Mouse (Mus musculus): ENCODE data around the gene Serpinc1. TPM values are rescaled to one million over a fixed set of nuclear protein-coding genes. Genes with fewer than 3 reads are reported as not detected.
"Not testable (repeated sequence)": the region's sequence is repeated elsewhere in the genome, so short reads cannot be mapped to it uniquely, and the experiment has no call there.

The Serpinc1 gene
- polyA plus RNA-seq (2015; fragmentation: Nextera tagmentation; extraction: Ambion mirVana), result 3.9 and 4.3 TPM in 2 replicates

DNA sequence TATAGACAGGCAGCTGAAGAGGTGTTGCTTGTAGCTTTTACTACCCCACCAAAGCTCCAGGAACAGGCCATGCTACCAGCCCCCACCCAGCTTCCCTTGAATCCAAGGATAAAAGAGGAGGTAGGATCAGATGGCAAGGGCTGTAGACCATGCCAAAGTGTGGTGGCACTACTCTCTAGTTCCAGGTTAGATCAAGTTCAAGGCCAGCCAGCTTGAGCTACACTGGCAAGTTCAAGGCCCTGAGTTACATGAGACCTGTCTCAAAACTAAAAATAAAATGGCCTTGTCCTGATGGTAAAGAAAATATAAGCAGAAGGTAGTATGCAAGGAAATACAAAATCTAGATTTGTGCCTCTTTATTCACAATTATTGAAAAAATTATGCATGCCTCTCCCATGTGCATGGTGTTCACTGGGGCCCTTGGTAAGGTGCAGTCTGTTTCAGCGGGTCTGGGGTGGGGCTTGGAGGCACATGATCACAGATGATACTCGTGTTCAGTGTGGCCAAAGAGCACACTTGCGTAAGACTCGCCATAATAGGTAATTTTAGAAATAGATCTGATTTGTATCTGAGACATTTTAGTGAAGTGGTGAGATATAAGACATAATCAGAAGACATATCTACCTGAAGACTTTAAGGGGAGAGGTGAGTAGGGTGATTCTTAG, at the start of gene Serpinc1:
Serpinc1 (plus strand) TSS at position 515 of the 665 bp plus-strand sequence.
- Histone ChIP-seq H3K27ac (no peak within 1 kb of the TSS), H3K9me3 (no peaks in the 10 kb centered on the region), H3K4me3 (no peak within 1 kb of the TSS), H3K36me3 (peaks cover 4% of the 10 kb centered on the region; the same call in 1 of the 2 replicates), H3K4me2 (replicated peaks) (no peak within 1 kb of the TSS), H3K4me1 (peaks cover 6% of the 10 kb centered on the region; the same call in 1 of the 2 replicates), H3K9ac (no peak within 1 kb of the TSS), H3K27me3 (no peaks in the 10 kb centered on the region)
- WGBS, result 90% methylated on average over 4 of the region's 4 CpGs
- no peak for ATAC-seq (ENCODE audit: low FRiP score, low read depth)

DNA sequence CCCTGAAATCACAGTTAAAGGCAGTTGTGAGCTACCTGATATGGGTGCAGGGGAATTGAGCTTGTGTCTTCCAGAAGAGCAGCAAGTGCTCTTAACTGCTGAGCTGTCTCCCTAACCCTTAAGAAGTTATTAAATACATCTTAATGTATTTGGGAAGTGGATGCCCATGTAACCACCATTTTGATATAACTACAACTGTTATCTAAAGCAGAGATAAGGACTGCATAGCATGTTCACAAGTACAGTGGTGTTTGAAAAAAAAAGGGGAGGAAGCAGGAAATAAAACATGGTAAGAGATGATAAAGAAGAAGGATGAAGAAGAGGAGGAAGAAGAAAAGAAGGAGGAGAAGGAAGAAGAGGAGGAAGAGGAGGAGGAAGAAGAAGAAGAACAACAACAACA, 47.1 kb upstream of the Serpinc1 start:
- Histone ChIP-seq H3K36me3 (peaks cover 19% of the 10 kb centered on the region; the same call in 1 of the 2 replicates), H3K27me3 (no peaks in the 10 kb centered on the region), H3K4me3 (no peak overlapping the region), H3K4me1 (no peaks in the 10 kb centered on the region), H3K27ac (no peak overlapping the region), H3K4me2 (replicated peaks) (no peak overlapping the region), H3K9ac (no peak overlapping the region), H3K9me3 (no peaks in the 10 kb centered on the region)
- no peak for ATAC-seq (ENCODE audit: low FRiP score, low read depth)

DNA sequence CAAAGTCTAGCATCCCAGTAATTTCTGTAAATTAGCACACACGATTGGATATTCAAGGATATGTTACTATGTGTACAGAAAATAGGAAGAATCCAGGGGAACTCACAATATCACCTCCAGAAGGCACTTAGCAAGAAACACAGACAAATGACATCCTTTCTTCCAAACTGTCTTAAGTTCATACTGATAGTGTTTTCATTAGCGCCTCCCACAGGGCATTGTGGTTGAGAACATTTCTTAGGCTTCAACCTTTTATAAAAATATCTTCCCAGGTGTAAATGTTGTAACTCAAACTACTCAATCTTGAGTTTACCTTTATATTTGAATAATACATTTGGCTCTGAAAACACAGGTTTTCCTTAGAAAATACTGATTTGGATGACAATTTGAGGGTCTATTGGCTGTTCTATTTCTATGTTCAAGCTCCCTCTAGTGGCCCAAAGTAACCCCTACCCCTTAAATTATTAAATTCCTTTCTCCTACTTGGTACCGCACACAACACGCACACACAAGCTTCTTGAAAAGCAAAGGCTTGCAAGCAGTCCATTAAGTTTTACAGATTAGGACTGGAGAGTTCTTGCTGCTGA, 44.4 kb upstream of the Serpinc1 start:
- peaks cover 28% of the 10 kb centered on the region for H3K36me3 ChIP-seq
- no peak overlapping the region for H3K9ac ChIP-seq
- ATAC-seq (ENCODE audit: low FRiP score, low read depth), result no peak
- H3K9me3 ChIP-seq, result no peaks in the 10 kb centered on the region
- H3K27ac ChIP-seq, result no peak overlapping the region
- no peaks in the 10 kb centered on the region for H3K27me3 ChIP-seq
- no peak overlapping the region for H3K4me3 ChIP-seq
- WGBS, result 70% methylated on average over 4 of the region's 4 CpGs
- no peak overlapping the region for H3K4me2 ChIP-seq (replicated peaks)
- no peaks in the 10 kb centered on the region for H3K4me1 ChIP-seq

DNA sequence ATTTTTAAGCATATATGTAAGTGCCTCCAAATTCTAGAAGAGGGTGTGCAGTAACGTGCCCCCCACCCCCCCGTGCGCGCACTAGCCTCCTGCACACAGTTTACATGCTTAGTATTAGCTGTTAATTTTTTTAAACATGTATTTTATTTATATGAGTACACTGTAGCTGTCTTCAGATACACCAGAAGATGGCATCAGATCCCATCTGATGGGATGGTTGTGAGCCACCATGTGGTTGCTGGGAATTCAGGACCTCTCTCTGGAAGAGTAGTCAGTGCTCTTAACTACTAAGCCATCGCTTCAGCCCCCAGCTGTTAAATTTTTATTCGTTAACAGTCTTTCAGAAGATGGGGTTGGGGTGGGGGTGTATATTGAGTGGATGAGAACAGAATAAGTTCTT, 42.8 kb upstream of the Serpinc1 start:
- ATAC-seq (ENCODE audit: low FRiP score, low read depth), result no peak
- H3K9me3 ChIP-seq, result no peaks in the 10 kb centered on the region
- H3K27me3 ChIP-seq, result no peaks in the 10 kb centered on the region
- no peak overlapping the region for H3K4me2 ChIP-seq (replicated peaks)
- 90% methylated on average over 6 of the region's 6 CpGs for WGBS
- H3K36me3 ChIP-seq, result peaks cover 36% of the 10 kb centered on the region
- H3K9ac ChIP-seq, result no peak overlapping the region
- H3K4me3 ChIP-seq, result no peak overlapping the region
- H3K4me1 ChIP-seq, result no peaks in the 10 kb centered on the region
- no peak overlapping the region for H3K27ac ChIP-seq

DNA sequence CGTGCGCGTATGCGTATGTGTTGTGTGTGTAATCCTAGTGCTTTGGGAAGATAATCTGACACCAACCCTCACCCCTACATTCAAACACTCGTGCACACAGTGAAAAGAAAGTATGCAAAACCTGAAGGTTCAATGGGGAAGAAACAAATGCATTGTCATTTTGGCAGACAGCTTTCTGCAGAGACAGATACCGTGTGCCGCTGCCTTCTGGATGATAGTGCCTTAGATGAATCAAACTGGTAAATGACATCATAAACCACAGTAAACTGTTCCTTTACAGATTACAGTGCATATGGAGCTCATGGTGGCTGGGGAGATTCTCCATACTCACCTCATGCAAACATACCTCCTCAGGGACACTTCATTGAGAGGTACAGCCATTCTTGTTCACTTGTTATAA, 15.2 kb upstream of the Serpinc1 start:
- ATAC-seq (ENCODE audit: low FRiP score, low read depth), result no peak
- no peak overlapping the region for H3K9ac ChIP-seq
- WGBS, result 93% methylated on average over 7 of the region's 7 CpGs
- H3K4me2 ChIP-seq (replicated peaks), result no peak overlapping the region
- peaks cover 76% of the 10 kb centered on the region for H3K36me3 ChIP-seq
- no peaks in the 10 kb centered on the region for H3K9me3 ChIP-seq
- no peak overlapping the region for H3K4me3 ChIP-seq
- H3K27ac ChIP-seq, result no peak overlapping the region
- H3K4me1 ChIP-seq, result no peaks in the 10 kb centered on the region
- no peaks in the 10 kb centered on the region for H3K27me3 ChIP-seq

DNA sequence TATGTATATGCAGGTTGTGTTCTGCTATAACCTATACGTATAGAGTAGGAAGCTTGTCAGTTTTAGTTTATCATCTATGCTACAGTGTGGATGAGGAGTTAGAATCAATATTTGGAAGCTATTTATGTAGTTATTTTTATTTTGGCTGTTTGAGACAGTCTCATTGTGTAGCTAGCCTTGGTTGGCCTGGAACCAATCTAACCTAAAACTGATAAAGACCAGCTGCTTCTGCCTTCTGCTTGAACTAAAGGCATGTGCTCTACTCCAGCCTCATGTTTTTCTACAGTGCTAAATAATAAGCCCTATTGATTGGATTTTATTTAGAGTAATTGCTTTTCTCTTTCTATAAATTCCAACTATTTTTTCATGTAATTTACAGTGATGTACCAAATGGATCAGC, 11.1 kb upstream of the Serpinc1 start:
- Histone ChIP-seq H3K4me3 (no peak overlapping the region), H3K9ac (no peak overlapping the region), H3K4me2 (replicated peaks) (no peak overlapping the region), H3K27ac (no peak overlapping the region), H3K9me3 (no peaks in the 10 kb centered on the region), H3K27me3 (no peaks in the 10 kb centered on the region), H3K4me1 (no peaks in the 10 kb centered on the region), H3K36me3 (peaks cover 76% of the 10 kb centered on the region)
- 90% methylated on average over 1 of the region's 1 CpGs for whole genome bisulfite sequencing
- ATAC-seq (ENCODE audit: low FRiP score, low read depth), result no peak

DNA sequence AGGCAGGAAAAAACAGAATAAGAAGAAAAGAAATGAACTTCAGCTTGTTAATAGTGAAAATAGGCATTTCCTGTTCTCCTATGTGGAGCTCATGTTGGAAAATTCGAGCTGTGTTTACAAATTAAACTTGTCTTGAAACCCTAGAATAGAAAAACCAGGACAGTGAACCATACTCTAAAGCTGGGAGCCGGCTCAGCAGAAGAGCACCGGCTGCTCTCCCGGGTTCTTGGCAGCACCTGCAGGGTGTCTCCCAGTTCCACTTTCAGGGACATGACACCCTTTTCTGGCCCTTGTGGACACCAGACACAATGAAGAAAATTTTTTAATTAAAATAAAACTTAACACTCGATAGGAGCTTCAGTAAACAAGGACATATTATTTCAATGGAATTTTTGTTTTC, 9.7 kb upstream of the Serpinc1 start:
- ATAC-seq (ENCODE audit: low FRiP score, low read depth), result no peak
- Histone ChIP-seq H3K27me3 (no peaks in the 10 kb centered on the region), H3K4me2 (replicated peaks) (no peak overlapping the region), H3K36me3 (peaks cover 63% of the 10 kb centered on the region), H3K4me1 (no peaks in the 10 kb centered on the region), H3K4me3 (no peak overlapping the region), H3K27ac (no peak overlapping the region), H3K9me3 (no peaks in the 10 kb centered on the region), H3K9ac (no peak overlapping the region)
- WGBS, result 87% methylated on average over 5 of the region's 5 CpGs

DNA sequence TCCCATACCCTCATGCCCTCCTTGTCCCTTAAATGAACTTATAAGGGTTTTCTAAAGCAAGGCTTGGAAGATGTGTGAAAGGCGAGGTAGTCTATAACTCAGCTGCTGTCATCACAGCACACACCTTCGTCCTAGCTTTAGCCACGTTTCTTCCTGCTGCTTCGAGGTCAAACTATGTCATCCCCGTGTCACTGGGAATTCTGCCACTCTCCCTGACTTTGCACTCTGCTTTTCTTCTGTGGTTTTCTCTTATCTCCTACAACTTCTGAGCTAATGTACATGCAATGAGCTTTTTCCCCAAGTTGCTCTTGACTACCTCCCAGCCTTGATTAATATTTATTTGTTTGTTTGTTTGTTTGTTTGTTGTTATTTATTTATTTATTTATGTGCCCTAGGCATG, 1.6 kb downstream of the Serpinc1 start:
- Histone ChIP-seq H3K4me1 (peaks cover 6% of the 10 kb centered on the region; the same call in 1 of the 2 replicates), H3K4me2 (replicated peaks) (no peak overlapping the region), H3K4me3 (no peak overlapping the region), H3K9me3 (no peaks in the 10 kb centered on the region), H3K36me3 (peaks cover 4% of the 10 kb centered on the region; the same call in 1 of the 2 replicates), H3K27me3 (no peaks in the 10 kb centered on the region), H3K27ac (no peak overlapping the region), H3K9ac (no peak overlapping the region)
- WGBS, result 77% methylated on average over 5 of the region's 5 CpGs
- ATAC-seq (ENCODE audit: low FRiP score, low read depth), result no peak

DNA sequence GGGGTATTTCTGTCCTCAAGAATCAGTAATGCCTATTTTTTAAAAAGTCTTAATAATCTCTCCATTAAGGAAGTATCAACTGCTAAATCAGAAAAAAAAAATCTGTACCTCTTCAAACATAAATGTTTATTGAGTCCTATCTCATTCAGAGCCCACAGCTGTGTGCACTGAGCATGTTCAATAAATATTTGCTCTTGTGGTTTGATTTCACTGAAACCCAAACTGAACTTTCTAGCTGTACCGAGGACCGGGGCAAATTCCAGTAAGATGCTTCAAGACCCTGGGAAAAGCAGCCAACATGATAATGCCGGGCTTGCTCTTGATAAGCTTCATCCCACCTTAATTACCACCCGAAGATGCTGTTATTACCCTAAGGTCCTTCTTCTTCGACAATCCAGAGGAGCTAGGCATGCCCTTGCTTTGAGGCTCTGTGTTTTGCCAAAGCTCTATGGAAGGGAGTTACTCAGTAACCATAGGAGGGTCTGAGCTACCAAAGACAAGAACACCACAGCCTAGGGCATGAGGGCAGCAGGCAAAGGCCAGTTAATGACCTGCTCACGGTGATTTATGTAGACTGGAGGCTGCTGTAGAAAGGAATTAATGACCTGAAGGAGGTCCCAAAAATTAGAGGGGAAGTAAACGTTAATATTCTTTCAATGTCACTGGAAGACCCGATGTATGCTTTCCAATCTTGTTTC, 2.3 kb downstream of the Serpinc1 start:
- no peak for ATAC-seq (ENCODE audit: low FRiP score, low read depth)

DNA sequence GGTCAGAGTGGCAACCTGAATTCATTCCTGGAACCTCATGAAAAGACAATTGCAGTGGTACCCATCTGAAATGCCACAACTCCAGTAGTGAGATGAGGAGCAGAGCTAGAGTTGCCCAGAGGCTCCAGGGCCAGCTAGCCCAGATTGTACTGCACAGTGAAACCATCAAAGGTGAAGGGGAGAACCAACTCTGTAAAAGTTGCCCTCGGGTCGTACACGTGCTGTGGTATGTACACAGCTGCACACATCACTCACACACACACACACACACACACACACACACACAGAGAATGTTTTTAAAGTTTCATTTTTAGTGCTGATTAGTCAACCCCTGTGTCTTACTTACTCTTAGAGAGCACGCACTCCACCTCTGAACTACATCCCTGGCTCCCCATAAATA, 3.0 kb downstream of the Serpinc1 start:
- no peaks in the 10 kb centered on the region for H3K36me3 ChIP-seq
- H3K9ac ChIP-seq, result no peak overlapping the region
- no peak overlapping the region for H3K4me3 ChIP-seq
- no peak overlapping the region for H3K27ac ChIP-seq
- 86% methylated on average over 4 of the region's 4 CpGs for WGBS
- no peaks in the 10 kb centered on the region for H3K27me3 ChIP-seq
- H3K9me3 ChIP-seq, result no peaks in the 10 kb centered on the region
- peaks cover 6% of the 10 kb centered on the region; the same call in 1 of the 2 replicates for H3K4me1 ChIP-seq
- H3K4me2 ChIP-seq (replicated peaks), result no peak overlapping the region
- no peak for ATAC-seq (ENCODE audit: low FRiP score, low read depth)

More for the DNA sequence above, 2.3 kb downstream of the Serpinc1 start:
- no peaks in the 10 kb centered on the region for H3K27me3 ChIP-seq
- WGBS, result 71% methylated on average over 8 of the region's 8 CpGs
- peaks cover 6% of the 10 kb centered on the region; the same call in 1 of the 2 replicates for H3K4me1 ChIP-seq
- no peak overlapping the region for H3K4me2 ChIP-seq (replicated peaks)
- H3K36me3 ChIP-seq, result no peaks in the 10 kb centered on the region
- H3K27ac ChIP-seq, result no peak overlapping the region
- H3K4me3 ChIP-seq, result no peak overlapping the region
- H3K9me3 ChIP-seq, result no peaks in the 10 kb centered on the region
- H3K9ac ChIP-seq, result no peak overlapping the region

DNA sequence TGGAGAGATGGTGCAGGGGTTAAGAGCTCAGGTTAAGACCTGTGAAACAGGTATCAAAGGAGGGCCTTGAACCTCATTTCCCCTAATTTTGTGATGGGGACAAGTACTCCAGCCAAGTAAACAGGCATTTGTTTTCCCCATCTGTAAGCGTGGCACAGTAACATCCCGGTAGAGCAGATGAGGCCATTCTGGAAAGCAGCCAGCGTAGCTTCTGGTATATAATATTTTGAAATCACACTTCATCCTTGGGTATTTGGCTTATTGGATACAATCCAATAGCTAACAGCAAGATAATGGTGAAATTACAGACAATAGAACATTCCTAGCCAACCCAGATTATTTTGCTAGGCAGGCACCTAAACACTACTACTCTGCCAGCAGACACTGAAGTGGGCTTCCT, 4.5 kb downstream of the Serpinc1 start:
- Histone ChIP-seq H3K36me3 (no peaks in the 10 kb centered on the region), H3K4me2 (replicated peaks) (no peak overlapping the region), H3K9me3 (no peaks in the 10 kb centered on the region), H3K4me3 (no peak overlapping the region), H3K27me3 (no peaks in the 10 kb centered on the region), H3K9ac (no peak overlapping the region), H3K27ac (no peak overlapping the region), H3K4me1 (peaks cover 6% of the 10 kb centered on the region; the same call in 1 of the 2 replicates)
- WGBS, result 82% methylated on average over 3 of the region's 3 CpGs
- ATAC-seq (ENCODE audit: low FRiP score, low read depth), result no peak

DNA sequence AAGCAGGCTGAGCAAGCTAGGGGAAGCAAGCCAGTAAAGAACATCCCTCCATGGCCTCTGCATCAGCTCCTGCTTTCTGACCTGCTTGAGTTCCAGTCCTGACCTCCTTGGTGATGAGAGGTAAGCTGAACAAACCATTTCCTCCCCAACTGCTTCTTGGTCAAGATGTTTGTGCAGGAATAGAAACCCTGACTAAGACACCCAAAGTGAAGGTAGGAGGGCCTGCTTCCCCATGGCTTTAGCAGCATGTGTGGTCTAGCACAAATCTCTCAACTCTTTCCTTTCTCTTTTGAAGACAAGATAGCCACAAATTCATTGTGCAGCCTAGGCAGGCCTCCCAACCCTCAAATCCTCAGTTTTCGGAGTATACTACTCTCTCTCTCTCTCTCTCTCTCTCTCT, 6.3 kb downstream of the Serpinc1 start:
- not testable (repeated sequence) for H3K4me3 ChIP-seq; ATAC-seq (ENCODE audit: low FRiP score, low read depth); H3K36me3 ChIP-seq; H3K9ac ChIP-seq; H3K27ac ChIP-seq; H3K27me3 ChIP-seq; H3K9me3 ChIP-seq; H3K4me2 ChIP-seq (replicated peaks); H3K4me1 ChIP-seq
- WGBS, result 89% methylated on average over 1 of the region's 1 CpGs

Measured in limb, embryonic 13.5 days (tissue).